Mouse (Mus musculus) cerebellum, adult 11 months (tissue): ENCODE results near the gene 1700025G04Rik.

ENCODE experiments used
- DNase-seq: peaks from one replicate; pipeline ENCODE4 v3.0.0; 2022

1700025G04Rik gene

DNA sequence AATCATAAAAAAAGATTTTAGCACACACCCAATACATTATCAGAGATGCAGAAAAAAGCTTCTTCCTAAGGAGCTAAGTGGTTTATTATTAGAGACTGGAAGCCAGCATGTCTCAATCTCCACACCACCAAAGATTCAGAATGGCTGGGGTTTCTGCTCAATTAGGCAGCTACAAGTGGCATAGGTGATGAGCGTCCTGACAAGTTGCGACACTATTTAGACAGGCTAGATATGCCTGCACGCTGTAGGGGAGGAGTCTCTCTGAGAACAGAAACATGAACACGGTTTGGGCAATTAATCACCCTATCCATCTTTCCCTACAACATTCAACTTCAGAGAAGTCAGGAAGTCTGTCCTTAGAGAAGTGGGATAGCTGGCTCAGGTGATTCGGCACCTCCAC is 134.1 kb downstream of the 1700025G04Rik start:
- DNase-seq = no peak

DNA sequence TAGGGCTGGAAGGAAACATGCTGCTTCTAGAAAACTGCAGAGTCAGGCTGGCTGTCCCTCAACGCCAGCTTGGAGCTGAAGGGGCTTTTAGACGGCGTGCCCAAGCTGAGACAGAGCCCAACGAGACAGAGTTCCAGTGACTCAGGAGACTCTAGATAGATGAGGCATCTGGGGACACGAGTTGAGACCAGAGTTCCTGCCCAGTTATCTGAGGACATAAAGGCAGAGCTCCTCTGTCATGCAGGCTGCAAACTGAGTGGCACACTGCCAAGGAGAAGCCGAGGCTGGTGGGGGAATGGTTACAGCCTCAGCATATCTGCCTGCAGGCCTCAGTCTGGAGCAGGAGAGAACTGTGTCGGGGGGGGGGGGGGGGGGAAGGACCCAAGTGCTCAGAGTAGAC is 136.4 kb downstream of the 1700025G04Rik start:
- DNase-seq = peak; percentile 59

- no peak for DNase-seq
Observed at GRCm38 (mm10) chr1:151948065-151948464, 141.9 kb downstream of the 1700025G04Rik start.

GRCm38 (mm10) chr1:151947571-151947970 is 142.4 kb downstream of the 1700025G04Rik start:
- no peak for DNase-seq

GRCm38 (mm10) chr1:151944457-151945223 is 145.3 kb downstream of the 1700025G04Rik start:
- no peak for DNase-seq

DNA sequence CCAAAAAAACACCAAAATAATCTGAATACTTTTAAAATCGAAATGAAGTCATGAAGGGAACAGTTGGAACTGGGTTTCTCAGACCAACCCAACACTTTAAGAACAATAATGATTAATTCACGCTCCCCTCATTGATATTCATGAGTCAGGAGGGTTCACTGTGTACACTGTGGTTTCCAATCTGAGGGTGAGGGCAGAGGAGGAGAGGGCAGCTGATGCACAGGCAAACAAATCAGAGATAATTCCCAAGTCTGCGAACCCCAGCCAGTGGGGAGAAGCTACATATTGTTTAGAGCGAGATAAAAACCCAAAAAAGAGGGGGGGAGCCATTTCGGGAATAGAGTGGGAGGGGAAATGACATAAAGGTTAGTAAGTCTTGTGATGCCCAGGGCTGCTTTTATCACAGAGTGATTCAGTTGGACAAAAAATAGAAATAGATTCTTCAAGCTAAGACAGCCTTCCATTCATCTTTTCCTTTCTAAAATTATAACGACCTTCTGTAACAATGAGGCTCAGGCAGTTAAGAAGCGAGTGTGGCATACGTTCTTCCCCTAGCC is 146.2 kb downstream of the 1700025G04Rik start:
- no peak for DNase-seq

GRCm38 (mm10) chr1:151942972-151943654 is 146.8 kb downstream of the 1700025G04Rik start:
- no peak for DNase-seq

DNA sequence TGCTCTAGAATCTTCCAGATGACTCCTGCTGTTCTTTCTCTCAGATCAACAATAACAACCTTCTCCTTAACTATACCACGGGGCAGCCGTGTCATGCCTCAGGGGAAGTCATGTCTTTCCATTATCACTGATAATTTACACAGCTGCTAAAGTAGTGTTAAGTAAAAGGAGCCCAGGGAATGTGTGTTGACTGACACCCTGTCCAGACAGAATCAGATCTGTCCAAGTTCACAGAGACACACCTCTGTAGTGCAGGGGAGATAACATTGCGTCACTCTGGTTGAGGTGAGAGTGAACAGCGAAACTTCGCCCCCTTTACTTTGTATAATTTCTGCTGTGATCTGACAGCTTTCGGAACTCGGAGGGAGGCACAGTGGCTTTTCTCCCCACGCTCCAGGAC is 149.9 kb downstream of the 1700025G04Rik start:
- DNase-seq = no peak

- DNase-seq = no peak
Observed at GRCm38 (mm10) chr1:151939510-151939909, 150.4 kb downstream of the 1700025G04Rik start.

DNA sequence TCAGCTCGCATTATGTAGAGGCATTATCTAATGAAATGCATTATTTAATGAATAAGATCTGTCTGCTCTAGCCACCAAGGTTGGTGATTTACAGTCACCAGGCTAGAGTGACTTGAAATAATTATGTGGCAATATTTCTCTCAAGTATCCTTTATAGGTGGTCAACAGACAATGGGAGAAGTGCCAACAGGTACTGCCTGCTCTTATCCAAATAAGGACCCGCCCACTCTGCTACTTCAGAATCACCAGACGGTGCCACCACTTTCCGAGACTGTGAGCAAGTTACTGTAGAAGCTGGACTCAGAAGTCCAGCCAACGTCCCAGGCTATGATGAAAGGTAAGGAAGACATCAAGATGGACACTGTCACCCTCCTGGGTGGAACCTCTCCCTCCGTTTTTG is 156.3 kb downstream of the 1700025G04Rik start:
- DNase-seq = no peak

DNA sequence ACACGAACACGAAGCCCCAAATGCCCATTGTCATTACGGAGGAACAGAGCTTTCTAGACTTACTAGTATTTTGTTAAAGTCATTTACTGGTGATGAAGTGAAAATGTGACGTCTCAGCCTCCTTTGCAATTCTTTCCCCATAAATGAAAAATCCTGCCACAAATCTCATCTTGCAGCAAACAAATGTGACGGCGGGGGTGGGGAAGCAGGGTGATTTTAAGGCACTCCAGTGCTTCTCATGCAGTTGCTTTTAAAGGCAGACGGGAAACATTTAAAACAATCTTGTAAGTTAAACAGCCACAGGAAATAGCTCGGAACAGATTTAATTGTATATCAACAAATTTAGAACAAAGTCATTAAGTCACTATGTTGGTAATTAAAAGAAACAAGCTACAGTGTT is 163.1 kb downstream of the 1700025G04Rik start:
- no peak for DNase-seq

DNA sequence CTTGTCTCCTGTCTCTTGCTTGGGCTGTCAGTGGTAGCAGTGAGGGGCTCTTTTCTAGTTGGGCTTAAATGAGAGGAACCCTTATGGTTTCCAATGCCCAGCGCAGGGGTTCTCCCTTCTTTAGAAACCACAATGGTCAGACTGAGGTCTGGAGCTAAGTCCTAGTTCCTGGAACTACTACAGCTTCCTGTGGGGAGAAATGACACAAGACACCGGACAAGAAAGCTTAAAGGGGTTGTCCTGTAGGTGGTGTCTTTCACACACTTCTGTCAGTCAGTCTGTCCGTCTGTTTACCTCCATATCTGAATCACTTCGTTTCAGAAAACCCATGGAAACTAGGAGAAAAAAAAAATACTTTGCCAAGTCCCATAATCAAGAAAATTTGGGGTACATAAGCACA is 163.8 kb downstream of the 1700025G04Rik start:
- DNase-seq = no peak

GRCm38 (mm10) chr1:151925738-151926137 is 164.2 kb downstream of the 1700025G04Rik start:
- DNase-seq = no peak

DNA sequence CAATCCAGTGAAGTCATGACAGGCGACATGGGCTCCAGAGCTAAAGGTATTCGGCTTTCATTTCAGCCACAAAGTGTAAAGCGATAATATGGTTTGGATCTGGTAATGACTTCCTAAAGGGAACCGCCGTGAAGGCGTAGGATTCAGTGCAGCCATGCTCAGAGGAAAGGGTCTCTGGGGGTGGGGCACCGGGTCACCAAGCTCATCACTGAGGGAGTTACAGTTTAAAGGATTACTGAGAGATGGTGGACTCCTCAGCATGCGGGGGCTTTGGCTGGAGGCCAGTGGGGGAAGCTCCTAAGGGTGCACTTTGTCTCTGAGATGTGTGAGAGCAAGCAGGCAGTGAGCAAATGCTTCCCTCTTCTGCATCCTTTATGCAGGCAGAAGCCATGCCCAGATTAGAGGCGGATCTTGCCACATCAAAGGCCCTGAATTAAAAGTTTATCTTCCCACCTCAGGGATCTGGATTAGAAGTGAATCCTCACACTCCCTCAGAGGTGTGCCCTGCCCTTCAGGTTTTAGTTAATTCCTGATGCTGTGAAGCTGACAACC is 171.0 kb downstream of the 1700025G04Rik start:
- DNase-seq = no peak

DNA sequence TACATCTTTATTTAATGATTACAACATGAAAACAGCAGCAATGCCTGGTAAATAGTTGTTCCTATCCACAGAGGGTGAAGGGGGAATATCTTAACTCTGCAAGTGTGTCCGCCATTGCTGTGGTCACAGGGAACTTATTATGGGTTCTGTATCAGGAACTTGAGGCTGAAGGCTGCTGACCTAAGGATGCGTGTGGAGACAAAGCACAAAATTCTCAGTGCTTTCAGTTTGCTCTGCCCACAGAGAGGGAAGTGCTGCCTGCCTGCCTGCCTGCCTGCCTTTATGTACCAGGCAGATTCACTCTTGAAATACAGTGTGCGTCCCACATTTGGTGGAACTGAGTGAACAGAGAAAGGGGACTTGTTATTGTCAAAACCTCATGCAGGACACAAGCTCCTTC is 172.2 kb downstream of the 1700025G04Rik start:
- no peak for DNase-seq

- no peak for DNase-seq
Observed at GRCm38 (mm10) chr1:151914494-151914893, 175.4 kb downstream of the 1700025G04Rik start.

DNA sequence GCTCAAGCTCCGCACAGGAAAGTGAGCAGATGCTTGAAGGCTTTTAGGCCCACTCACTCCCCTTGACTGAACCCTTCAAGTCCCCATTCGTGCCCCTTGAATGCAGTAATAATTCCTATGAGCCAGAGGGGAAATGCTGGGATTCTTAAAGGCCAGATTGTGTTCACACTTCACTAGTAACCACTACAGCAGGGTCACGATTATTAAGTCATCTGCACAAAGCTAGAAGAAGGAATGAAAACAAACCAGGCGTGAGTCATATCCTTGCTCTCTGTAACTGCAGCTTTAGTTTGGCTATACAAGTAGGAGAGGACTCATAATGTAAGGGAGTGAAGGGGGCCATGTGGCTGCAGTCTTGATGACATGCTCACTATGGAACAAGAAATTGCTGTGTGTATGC is 182.9 kb downstream of the 1700025G04Rik start:
- DNase-seq = no peak

GRCm38 (mm10) chr1:151900706-151901360 is 189.1 kb downstream of the 1700025G04Rik start:
- no peak for DNase-seq

GRCm38 (mm10) chr1:151899964-151900363 is 190.0 kb downstream of the 1700025G04Rik start:
- no peak for DNase-seq

DNA sequence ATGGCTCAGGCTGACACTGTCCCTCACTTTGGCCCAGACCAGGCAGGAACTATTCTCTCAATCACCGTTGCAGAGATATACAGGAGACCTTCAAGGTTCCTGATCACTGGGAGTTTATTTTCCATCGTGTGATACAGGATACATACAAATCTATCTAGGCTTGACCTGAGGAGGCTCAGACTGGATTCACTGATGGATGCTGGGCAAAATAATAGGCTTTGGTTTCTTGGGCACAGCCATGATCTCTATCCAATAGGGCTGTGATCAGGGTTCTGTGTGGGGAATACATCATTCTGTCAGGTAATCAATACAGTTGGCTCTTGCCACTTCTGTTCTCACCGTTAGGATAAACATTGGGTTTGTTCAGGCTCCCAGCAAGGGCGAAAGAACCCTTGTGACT is 194.5 kb downstream of the 1700025G04Rik start:
- DNase-seq = no peak

- DNase-seq = no peak
Observed at GRCm38 (mm10) chr1:151893976-151894375, 195.9 kb downstream of the 1700025G04Rik start.

DNA sequence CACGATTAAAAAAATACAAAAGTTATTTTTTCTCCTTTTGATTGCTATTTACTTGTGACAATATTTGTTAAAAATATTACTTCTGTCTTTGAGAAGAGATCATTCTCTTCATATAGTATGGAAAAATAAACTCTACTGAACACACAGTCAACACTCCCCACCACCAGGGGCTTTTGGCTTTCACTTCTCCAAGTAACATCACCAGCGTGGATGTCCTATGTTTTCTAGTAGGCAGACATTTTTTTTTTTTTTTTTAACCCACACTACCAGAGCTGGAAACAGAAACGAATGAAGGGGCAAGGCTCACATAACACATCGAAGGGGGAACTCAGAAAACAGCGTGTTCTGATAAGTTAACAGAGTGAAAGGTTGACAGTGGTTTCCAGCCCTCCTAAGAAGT is 197.9 kb downstream of the 1700025G04Rik start:
- DNase-seq = no peak

DNA sequence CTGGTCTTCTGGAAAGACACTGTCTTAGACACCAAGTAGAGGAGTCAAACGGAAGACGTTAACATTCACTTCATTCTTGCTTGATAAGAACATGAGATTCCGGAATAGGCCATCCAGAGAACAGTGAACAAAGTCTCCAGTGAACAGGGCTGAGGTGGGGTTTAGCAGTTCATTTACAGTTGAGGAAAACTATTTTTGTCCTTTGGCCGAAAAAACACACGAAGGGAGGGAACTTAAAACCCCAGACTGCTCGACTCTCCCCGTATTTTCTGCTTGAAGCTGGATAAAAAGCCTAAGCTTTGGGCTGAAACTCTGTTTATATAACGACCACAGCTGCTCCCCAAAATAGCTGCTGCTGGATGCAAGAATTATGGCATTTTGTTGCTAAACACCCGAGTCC is 198.7 kb downstream of the 1700025G04Rik start:
- no peak for DNase-seq
